Mouse (Mus musculus) kidney, embryonic 16.5 days (tissue): ENCODE measurements around the gene Spred1. TPM values are rescaled to one million over a fixed set of nuclear protein-coding genes. Genes with fewer than 3 reads are reported as not detected.

ENCODE experiments used
- ATAC-seq: fragments of 200-750 bp; cut with Nextera tagmentation; 2 replicates; pipeline ENCODE4 v1.8.0; 2017; ENCODE audit warnings: moderate TSS enrichment; ENCODE audit not compliant: low FRiP score, low TSS enrichment
- H3K27ac ChIP-seq: fragments of 300-500 bp; sonication (generic); 2 replicates; pipeline ENCODE4 v1.5.1; 2014; ENCODE audit warnings: low read length
- H3K27me3 ChIP-seq: fragments of 300-500 bp; sonication (generic); 2 replicates; pipeline ENCODE4 v1.6.1; 2014; ENCODE audit warnings: low read length, control low read depth, mixed read lengths; ENCODE audit not compliant: insufficient read depth
- H3K36me3 ChIP-seq: fragments of 300-500 bp; sonication (generic); 2 replicates; pipeline ENCODE4 v1.6.1; 2014; ENCODE audit warnings: low read length, control low read depth, mixed read lengths; ENCODE audit not compliant: insufficient read depth
- H3K4me1 ChIP-seq: fragments of 300-500 bp; sonication (generic); 2 replicates; pipeline ENCODE4 v1.6.1; 2014; ENCODE audit warnings: low read length, control low read depth, mixed read lengths; ENCODE audit not compliant: insufficient read depth
- H3K4me2 ChIP-seq: fragments of 300-500 bp; sonication (generic); replicated peaks from 2 replicates; pipeline ENCODE4 v1.6.1; 2014; ENCODE audit warnings: low read depth, low read length
- H3K4me3 ChIP-seq: fragments of 300-500 bp; sonication (generic); 2 replicates; pipeline ENCODE4 v1.5.1; 2014; ENCODE audit warnings: mild to moderate bottlenecking, low read length
- H3K9ac ChIP-seq: fragments of 300-500 bp; sonication (generic); replicated peaks from 2 replicates; pipeline ENCODE4 v1.6.1; 2014; ENCODE audit warnings: low read length
- H3K9me3 ChIP-seq: fragments of 300-500 bp; sonication (generic); 2 replicates; pipeline ENCODE4 v1.6.1; 2016; ENCODE audit warnings: low read length, control low read depth
- WGBS: fragments of 180-500 bp; shearing (Covaris S2); extraction: QIAGEN DNeasy Blood & Tissue Kit; methylation state at CpG from one replicate; pipeline ENCODE4 v1.1.7; 2014; 5-methylcytosine and 5-hydroxymethylcytosine counted together
- polyA plus RNA-seq: library from polyadenylated mRNA; unstranded; fragments of >200 nt; fragmentation: Nextera tagmentation; extraction: Ambion mirVana; gene quantifications from 2 replicates; pipeline ENCODE4 v1.2.1, GENCODE M21; 2015

Gene Spred1
- polyA plus RNA-seq, 1 experiment from 2014 or later: 7.7 TPM

DNA sequence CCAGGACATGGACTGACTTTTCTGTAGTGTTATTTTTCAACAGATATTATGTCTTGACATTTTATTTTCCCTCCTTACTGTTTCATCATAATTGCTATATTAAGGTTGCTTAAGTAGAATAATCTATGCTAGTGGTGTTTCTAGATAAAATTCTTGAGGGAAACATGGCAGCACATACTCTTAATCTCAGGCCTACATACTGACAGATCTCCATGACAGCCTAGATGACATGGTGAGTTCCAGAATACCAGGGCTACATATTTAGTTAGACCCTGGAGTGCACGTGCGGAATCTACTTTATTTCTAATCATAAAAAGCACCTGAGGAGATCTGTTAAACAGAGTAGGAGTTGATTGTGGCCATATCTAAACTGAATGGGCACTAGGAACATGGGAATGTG is 47.2 kb downstream of the Spred1 start:
- H3K27me3 ChIP-seq: no peaks in the 10 kb centered on the region
- H3K4me2 ChIP-seq: no peak overlapping the region
- no peak overlapping the region for H3K27ac ChIP-seq
- 93% methylated on average over 2 of the region's 2 CpGs for WGBS
- no peak for ATAC-seq
- peaks cover 13% of the 10 kb centered on the region for H3K36me3 ChIP-seq
- H3K9ac ChIP-seq: no peak overlapping the region
- no peaks in the 10 kb centered on the region for H3K9me3 ChIP-seq
- no peak overlapping the region for H3K4me3 ChIP-seq
- H3K4me1 ChIP-seq: no peaks in the 10 kb centered on the region

DNA sequence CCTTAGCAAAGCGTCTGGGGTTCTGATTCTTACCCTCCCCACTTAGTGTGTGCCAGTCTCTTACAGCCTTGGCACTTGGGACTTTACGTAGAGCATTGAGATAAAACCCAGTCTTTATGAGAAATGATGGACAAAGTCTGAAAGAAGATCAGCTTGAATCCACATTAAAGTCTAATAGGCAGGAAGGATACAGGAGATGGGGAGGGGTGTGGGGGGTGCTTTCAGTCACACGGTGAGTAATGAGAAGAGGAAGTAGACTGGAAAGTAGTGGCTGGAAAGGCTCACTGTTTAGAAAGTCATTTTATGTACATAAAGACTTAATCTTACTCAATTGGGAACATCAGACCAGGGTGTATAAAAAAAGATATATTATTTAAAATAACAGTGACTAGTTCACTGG is 47.9 kb downstream of the Spred1 start:
- Histone ChIP-seq H3K36me3 (peaks cover 13% of the 10 kb centered on the region), H3K9ac (no peak overlapping the region), H3K4me3 (no peak overlapping the region), H3K9me3 (no peaks in the 10 kb centered on the region), H3K4me2 (no peak overlapping the region), H3K27ac (no peak overlapping the region), H3K4me1 (no peaks in the 10 kb centered on the region), H3K27me3 (no peaks in the 10 kb centered on the region)
- no peak for ATAC-seq
- 62% methylated on average over 3 of the region's 3 CpGs for whole genome bisulfite sequencing

DNA sequence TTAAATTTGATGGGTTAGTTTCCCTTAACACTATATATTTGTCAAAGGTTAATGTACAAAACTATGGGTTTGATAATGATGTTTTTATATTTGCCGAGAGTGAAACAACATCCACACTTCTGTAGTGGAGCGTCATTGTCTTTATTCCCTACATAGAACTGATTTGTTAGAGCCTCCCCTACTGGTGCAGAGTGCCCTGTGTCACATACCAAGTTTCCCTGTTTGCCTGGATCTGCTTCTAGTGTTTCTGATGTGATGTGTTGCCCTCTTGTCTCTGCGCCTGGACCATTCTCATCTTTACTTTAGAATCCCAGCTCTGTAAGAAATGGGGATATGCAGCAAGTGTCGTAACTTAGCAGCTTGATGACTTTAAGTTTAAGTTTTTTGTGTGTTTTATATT is 51.8 kb downstream of the Spred1 start:
- Histone ChIP-seq H3K36me3 (peaks cover 21% of the 10 kb centered on the region), H3K4me1 (no peaks in the 10 kb centered on the region; the same call in 1 of the 2 replicates), H3K27me3 (no peaks in the 10 kb centered on the region), H3K27ac (no peak overlapping the region), H3K9me3 (no peaks in the 10 kb centered on the region), H3K4me2 (no peak overlapping the region), H3K9ac (no peak overlapping the region), H3K4me3 (no peak overlapping the region)
- no peak for ATAC-seq
- WGBS: 77% methylated on average over 4 of the region's 4 CpGs

DNA sequence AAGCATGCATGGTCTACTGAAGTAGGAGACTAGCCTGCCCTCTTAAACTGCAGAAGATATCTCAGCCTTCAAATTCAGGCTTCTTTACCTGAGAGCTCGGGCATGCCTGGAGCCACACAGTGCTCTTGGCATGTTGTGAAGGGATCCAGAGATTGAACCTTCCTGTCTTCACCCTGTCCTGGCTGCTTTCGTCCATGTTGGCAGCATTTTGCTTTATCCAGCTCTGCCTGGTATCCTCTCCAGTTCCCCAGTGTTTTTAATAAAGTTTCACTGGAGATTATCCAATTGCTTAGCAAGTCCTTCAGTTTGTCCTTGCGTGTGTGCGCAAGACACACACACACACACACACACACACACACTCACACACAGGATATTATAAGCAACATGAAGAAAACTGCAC is 54.9 kb downstream of the Spred1 start:
- WGBS: 88% methylated on average over 4 of the region's 4 CpGs

DNA sequence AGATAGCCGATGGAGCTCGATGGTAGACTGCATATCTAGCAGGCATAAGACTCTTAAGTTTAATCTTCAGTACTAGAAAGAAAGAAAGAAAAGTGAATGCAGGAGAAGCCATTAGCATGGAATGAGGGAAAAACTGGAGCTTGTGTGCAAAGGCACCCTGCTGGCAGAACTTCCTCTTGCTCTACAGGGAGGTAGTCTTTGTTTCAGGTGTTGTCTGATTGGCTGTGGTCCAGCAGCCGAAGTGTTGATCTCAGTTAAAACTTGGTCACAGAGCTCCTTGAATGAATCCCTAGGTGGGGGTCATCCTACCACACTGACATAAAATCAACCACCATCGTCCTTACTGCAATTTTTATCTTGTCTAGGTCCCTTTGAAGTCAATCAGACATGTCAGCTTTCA is 55.8 kb downstream of the Spred1 start:
- 76% methylated on average over 4 of the region's 4 CpGs for WGBS

More for the DNA sequence above, 54.9 kb downstream of the Spred1 start:
- peaks cover 3% of the 10 kb centered on the region; the same call in 1 of the 2 replicates for H3K4me1 ChIP-seq
- H3K4me2 ChIP-seq: no peak overlapping the region
- peaks cover 21% of the 10 kb centered on the region for H3K36me3 ChIP-seq
- ATAC-seq: no peak
- no peak overlapping the region for H3K4me3 ChIP-seq
- H3K27ac ChIP-seq: no peak overlapping the region
- H3K9ac ChIP-seq: no peak overlapping the region
- H3K27me3 ChIP-seq: no peaks in the 10 kb centered on the region
- H3K9me3 ChIP-seq: no peaks in the 10 kb centered on the region

DNA sequence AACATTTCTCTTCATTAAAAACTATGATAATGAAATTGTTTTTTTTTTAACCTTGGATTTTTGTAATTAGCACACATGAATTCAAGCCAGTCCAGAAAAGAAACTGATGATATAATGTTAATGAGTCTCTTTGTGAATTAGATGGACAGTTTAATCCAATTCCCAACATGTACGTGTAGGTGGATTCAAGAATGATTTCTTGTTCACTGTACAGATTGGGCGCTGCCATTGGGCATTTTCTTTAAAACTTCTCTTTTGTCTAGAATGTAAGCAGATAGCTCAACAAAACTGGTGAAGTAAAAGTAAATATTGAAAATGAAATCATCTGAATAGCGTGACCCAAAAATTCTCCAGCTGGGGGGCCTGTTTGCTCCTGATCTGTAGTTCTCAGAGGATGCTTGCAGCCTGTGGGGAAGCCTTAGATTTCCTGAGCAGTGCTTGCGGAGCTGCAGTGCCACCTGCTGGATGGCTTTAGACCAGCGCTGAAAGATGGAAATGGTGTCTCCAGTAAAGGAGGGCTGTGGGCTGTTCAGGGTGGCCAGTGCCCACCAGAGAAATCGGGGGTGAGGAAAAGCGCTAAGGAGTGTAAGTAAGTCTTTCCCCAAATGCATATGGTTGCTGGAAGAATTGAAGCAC is 59.2 kb downstream of the Spred1 start:
- H3K9me3 ChIP-seq: no peaks in the 10 kb centered on the region
- WGBS: 45% methylated on average over 7 of the region's 7 CpGs
- H3K4me1 ChIP-seq: peaks cover 3% of the 10 kb centered on the region; the same call in 1 of the 2 replicates
- no peak overlapping the region for H3K27ac ChIP-seq
- ATAC-seq: peak; percentile 86; the same call in 1 of the 2 replicates
- H3K4me3 ChIP-seq: no peak overlapping the region
- H3K9ac ChIP-seq: no peak overlapping the region
- H3K27me3 ChIP-seq: no peaks in the 10 kb centered on the region
- peaks cover 32% of the 10 kb centered on the region for H3K36me3 ChIP-seq
- no peak overlapping the region for H3K4me2 ChIP-seq

More for the DNA sequence above, 55.8 kb downstream of the Spred1 start:
- H3K4me2 ChIP-seq: no peak overlapping the region
- no peak overlapping the region for H3K27ac ChIP-seq
- H3K4me1 ChIP-seq: peaks cover 3% of the 10 kb centered on the region; the same call in 1 of the 2 replicates
- no peaks in the 10 kb centered on the region for H3K27me3 ChIP-seq
- no peaks in the 10 kb centered on the region for H3K9me3 ChIP-seq
- no peak for ATAC-seq
- no peak overlapping the region for H3K4me3 ChIP-seq
- peaks cover 19% of the 10 kb centered on the region for H3K36me3 ChIP-seq
- H3K9ac ChIP-seq: no peak overlapping the region

DNA sequence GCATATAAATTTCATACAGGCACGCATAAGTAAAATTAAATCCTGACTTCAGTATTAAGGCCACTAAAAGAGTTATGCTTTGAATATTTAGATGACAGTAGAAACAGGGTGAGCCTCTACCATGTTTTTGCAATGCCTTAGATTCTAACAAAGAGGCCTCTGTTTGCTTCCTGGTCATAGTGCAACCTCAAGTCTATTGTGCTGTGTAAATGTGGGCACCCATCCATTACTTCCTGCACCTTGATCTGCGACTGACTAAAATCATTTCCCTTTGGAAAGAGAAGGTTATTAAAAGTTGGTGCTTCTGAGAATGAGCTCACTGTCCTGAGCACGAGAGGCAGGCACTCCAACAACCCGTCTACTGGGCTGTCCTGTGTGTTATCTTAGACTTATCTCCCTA is 64.4 kb downstream of the Spred1 start:
- no peak for ATAC-seq
- Histone ChIP-seq H3K9me3 (no peaks in the 10 kb centered on the region), H3K36me3 (peaks cover 29% of the 10 kb centered on the region), H3K4me3 (no peak overlapping the region), H3K27me3 (no peaks in the 10 kb centered on the region), H3K9ac (no peak overlapping the region), H3K4me1 (no peaks in the 10 kb centered on the region), H3K27ac (no peak overlapping the region), H3K4me2 (no peak overlapping the region)
- WGBS: 71% methylated on average over 4 of the region's 4 CpGs

DNA sequence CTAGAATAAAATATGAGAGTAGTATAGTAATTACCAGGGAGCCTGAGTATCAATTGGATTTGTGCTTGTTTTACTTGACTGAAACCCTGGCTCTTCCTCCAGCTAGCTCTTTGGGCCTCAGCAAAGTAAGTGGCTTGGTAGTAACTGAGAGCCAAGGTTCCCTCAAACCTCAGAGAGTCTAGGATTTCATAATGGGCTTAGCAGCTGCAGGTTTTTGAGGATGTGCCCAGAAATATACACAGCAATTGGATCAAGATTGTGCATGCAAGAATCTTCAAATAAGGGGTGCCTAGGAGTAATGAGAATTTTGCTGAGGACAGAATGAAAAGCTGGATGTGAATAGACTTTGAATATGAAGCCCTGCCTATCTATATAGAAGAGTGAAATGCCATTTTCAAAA is 69.7 kb downstream of the Spred1 start:
- H3K27me3 ChIP-seq: no peaks in the 10 kb centered on the region
- no peaks in the 10 kb centered on the region for H3K9me3 ChIP-seq
- no peak for ATAC-seq
- H3K36me3 ChIP-seq: peaks cover 7% of the 10 kb centered on the region
- peaks cover 7% of the 10 kb centered on the region; the same call in 1 of the 2 replicates for H3K4me1 ChIP-seq
- no peak overlapping the region for H3K4me2 ChIP-seq
- no peak overlapping the region for H3K4me3 ChIP-seq
- no peak overlapping the region for H3K9ac ChIP-seq
- H3K27ac ChIP-seq: no peak overlapping the region

DNA sequence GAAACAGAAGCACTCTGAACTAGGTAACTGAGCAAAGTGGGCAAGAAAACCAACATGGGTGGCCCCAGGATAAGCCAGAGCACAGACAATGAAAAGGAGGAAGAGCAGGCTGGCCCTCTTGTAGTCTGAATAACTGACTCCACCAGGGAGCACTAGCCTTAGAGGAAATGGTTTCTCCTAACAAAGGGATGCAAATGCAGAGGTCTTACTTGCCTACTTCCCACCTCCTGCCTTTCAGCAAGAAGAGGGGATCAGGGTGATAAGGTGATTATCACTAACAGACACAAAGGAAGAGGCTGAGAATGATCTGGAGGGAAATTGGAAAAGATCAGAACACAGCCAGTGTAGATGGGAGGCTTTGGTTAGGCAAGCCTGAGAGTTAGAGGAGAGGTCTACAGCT is 73.1 kb downstream of the Spred1 start:
- ATAC-seq: no peak
- H3K9me3 ChIP-seq: no peaks in the 10 kb centered on the region
- H3K36me3 ChIP-seq: no peaks in the 10 kb centered on the region
- H3K4me1 ChIP-seq: peaks cover 7% of the 10 kb centered on the region; the same call in 1 of the 2 replicates
- no peak overlapping the region for H3K4me2 ChIP-seq
- H3K4me3 ChIP-seq: no peak overlapping the region
- H3K27me3 ChIP-seq: no peaks in the 10 kb centered on the region
- H3K27ac ChIP-seq: no peak overlapping the region
- no peak overlapping the region for H3K9ac ChIP-seq

DNA sequence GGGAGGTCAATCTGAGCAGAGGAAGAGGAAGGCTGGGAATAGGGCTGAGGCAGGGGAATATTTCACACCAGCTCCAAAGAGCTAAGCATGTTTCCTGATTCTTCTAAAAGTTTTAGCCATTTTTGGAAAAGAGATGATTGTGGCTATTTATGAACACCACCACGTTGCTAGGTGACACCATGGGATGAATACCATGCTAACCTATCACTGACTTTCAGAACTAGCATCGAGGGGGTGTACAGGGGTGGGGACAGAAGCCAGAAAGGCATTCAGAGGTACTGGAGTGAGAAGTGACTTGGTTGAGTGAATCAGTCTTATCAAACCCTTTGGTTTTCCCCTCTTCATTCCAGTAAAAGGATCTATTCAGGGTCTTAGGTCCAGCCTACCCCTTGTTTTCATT is 74.0 kb downstream of the Spred1 start:
- no peak overlapping the region for H3K9ac ChIP-seq
- 21% methylated on average over 2 of the region's 2 CpGs for WGBS
- H3K36me3 ChIP-seq: no peaks in the 10 kb centered on the region
- no peak overlapping the region for H3K27ac ChIP-seq
- no peaks in the 10 kb centered on the region for H3K9me3 ChIP-seq
- ATAC-seq: no peak
- no peak overlapping the region for H3K4me3 ChIP-seq
- peaks cover 10% of the 10 kb centered on the region; the same call in 1 of the 2 replicates for H3K4me1 ChIP-seq
- no peaks in the 10 kb centered on the region for H3K27me3 ChIP-seq
- H3K4me2 ChIP-seq: no peak overlapping the region
